Mouse (Mus musculus) heart, postnatal 0 days (tissue): Measurements from ENCODE around the gene Lemd1.

Experiments
- CTCF ChIP-seq: IDR thresholded peaks from 2 replicates; pipeline ENCODE4 v1.5.1; 2016; ENCODE audit warnings: antibody characterized with exemption, control low read depth, low read depth
- EP300 ChIP-seq: IDR thresholded peaks from 2 replicates; pipeline ENCODE4 v1.6.1; 2016; ENCODE audit warnings: antibody characterized with exemption, low read depth

GRCm38 (mm10) chr1:132213076-132213475, 21.8 kb downstream of the Lemd1 start:
- TF ChIP-seq CTCF, result no peak
- no peak for TF ChIP-seq EP300
